Mouse (Mus musculus): ENCODE data around the gene Osbpl6. TPM values are rescaled to one million over a fixed set of nuclear protein-coding genes. Genes with fewer than 3 reads are reported as not detected.

Gene Osbpl6
- total and polyA plus RNA-seq, 2 experiments from 2014 or later = 30.9 to 37.8 TPM

DNA sequence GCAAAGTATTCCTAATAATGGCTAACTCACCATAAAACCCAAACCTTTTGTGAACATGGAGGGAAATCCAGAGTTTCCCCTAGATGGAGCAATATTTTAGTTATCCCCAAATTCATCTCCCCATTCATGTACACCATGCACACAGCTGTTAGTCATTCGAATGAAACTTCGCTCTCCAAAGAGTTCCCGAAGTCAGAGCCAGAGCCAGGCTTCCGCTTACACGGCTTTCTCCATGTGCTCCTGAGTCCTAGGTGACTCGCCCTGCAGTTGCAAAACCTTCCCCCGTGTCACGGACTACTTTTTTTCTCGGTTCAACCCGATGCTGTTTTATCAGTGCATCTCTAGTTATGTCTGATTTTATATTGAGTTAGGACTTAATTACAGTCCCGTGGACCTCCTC, 191.2 kb downstream of the Osbpl6 start:
- no peak for ATAC-seq
- Histone ChIP-seq H3K27ac (no peak overlapping the region), H3K4me2 (ENCODE audit: low read depth, low read length) (no peak overlapping the region), H3K9me3 (ENCODE audit: low read length) (no peaks in the 10 kb centered on the region), H3K36me3 (ENCODE audit: insufficient read depth, low read length) (peaks cover 23% of the 10 kb centered on the region), H3K4me3 (ENCODE audit: low read length) (no peak overlapping the region), H3K4me1 (ENCODE audit: insufficient read depth, low read length) (no peaks in the 10 kb centered on the region), H3K27me3 (ENCODE audit: insufficient read depth, low read length) (no peaks in the 10 kb centered on the region), H3K9ac (replicated peaks; ENCODE audit: low read length) (no peak overlapping the region)
- WGBS = 87% methylated on average over 11 of the region's 11 CpGs
- TF ChIP-seq CTCF (IDR thresholded peaks at IDR 0.05; ENCODE audit: low read depth) = no peak
- no peak for DNase-seq (ENCODE audit: low spot score)

DNA sequence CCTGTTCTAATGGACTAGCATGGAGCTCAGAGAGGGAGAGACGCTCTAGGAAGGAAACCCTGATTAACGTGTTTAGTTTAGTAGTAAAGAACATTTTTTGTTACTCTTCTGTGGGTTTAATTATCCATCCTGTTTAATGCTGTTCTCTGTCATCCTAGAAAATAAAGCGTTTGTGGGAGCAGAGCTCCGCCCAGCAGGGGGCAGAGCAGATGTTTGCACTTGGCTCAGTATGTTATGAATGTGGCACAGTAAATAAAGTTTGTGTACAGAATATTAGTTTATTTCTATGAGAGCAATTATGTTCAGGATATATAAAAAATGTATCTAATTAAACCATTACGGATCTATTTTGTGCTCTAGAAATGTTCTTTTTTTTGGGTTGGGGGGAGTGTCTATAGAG, 192.9 kb downstream of the Osbpl6 start:
- WGBS = 68% methylated on average over 5 of the region's 5 CpGs
- ATAC-seq (no peak), DNase-seq (ENCODE audit: low spot score) (no peak)
- Histone ChIP-seq H3K4me3 (ENCODE audit: low read length) (no peak overlapping the region), H3K36me3 (ENCODE audit: insufficient read depth, low read length) (peaks cover 11% of the 10 kb centered on the region), H3K4me2 (ENCODE audit: low read depth, low read length) (no peak overlapping the region), H3K27ac (no peak overlapping the region), H3K4me1 (ENCODE audit: insufficient read depth, low read length) (no peaks in the 10 kb centered on the region), H3K27me3 (ENCODE audit: insufficient read depth, low read length) (no peaks in the 10 kb centered on the region), H3K9ac (replicated peaks; ENCODE audit: low read length) (no peak overlapping the region), H3K9me3 (ENCODE audit: low read length) (no peaks in the 10 kb centered on the region)
- TF ChIP-seq CTCF (IDR thresholded peaks at IDR 0.05; ENCODE audit: low read depth) = peak; percentile 24

DNA sequence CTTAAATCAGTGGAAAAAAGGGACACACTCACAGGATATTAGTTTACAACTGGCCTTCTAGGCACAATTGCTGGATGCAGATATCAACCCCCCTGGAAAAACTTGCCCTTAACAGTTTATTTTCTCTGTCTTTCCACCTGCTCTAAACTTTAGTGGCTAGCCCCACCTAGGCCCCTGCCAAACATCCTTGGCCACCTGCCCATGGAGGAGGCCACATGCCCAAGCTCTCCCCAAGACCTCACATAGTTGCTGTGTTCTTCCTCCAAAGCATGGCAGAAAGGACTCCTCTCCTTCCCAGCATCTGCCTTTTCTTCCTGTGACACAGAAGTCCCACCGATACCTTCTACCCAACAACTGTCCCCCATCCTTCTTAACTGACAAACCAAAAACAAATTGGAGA, 195.9 kb downstream of the Osbpl6 start:
- no peak overlapping the region for H3K27ac ChIP-seq
- H3K9ac ChIP-seq (replicated peaks; ENCODE audit: low read length) = no peak overlapping the region
- DNase-seq (ENCODE audit: low spot score) (no peak), ATAC-seq (no peak)
- 95% methylated on average over 1 of the region's 1 CpGs for WGBS
- no peak for TF ChIP-seq CTCF (IDR thresholded peaks at IDR 0.05; ENCODE audit: low read depth)
- H3K27me3 ChIP-seq (ENCODE audit: insufficient read depth, low read length) = no peaks in the 10 kb centered on the region
- no peak overlapping the region for H3K4me3 ChIP-seq (ENCODE audit: low read length)
- H3K4me1 ChIP-seq (ENCODE audit: insufficient read depth, low read length) = no peaks in the 10 kb centered on the region
- no peaks in the 10 kb centered on the region for H3K9me3 ChIP-seq (ENCODE audit: low read length)
- H3K36me3 ChIP-seq (ENCODE audit: insufficient read depth, low read length) = no peaks in the 10 kb centered on the region
- no peak overlapping the region for H3K4me2 ChIP-seq (ENCODE audit: low read depth, low read length)

DNA sequence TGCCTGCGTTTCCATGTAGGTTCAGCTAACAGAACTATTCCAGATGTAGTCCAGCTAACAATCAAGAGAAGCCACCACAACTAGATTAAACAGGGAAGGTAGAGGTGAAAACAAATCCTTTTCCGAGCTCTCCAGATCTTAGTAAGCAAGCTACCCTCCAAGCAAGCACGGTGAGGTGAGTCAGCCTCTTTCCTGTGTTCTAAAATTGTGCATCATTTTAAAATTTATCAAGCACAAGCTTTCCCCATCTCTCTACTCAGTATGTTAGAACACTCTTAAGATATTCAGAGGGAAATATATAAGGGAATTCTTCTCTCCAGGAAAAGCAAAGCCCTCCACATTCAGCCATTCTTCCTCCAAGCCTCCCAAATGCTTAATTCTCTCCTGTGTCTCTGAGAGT, 200.4 kb downstream of the Osbpl6 start:
- Histone ChIP-seq H3K4me1 (ENCODE audit: insufficient read depth, low read length) (no peaks in the 10 kb centered on the region), H3K36me3 (ENCODE audit: insufficient read depth, low read length) (no peaks in the 10 kb centered on the region), H3K9ac (replicated peaks; ENCODE audit: low read length) (no peak overlapping the region), H3K27me3 (ENCODE audit: insufficient read depth, low read length) (no peaks in the 10 kb centered on the region), H3K9me3 (ENCODE audit: low read length) (no peaks in the 10 kb centered on the region), H3K4me3 (ENCODE audit: low read length) (no peak overlapping the region), H3K27ac (no peak overlapping the region), H3K4me2 (ENCODE audit: low read depth, low read length) (no peak overlapping the region)
- WGBS = 93% methylated on average over 3 of the region's 3 CpGs
- no peak for TF ChIP-seq CTCF (IDR thresholded peaks at IDR 0.05; ENCODE audit: low read depth)
- ATAC-seq = no peak
- DNase-seq (ENCODE audit: low spot score) = no peak

DNA sequence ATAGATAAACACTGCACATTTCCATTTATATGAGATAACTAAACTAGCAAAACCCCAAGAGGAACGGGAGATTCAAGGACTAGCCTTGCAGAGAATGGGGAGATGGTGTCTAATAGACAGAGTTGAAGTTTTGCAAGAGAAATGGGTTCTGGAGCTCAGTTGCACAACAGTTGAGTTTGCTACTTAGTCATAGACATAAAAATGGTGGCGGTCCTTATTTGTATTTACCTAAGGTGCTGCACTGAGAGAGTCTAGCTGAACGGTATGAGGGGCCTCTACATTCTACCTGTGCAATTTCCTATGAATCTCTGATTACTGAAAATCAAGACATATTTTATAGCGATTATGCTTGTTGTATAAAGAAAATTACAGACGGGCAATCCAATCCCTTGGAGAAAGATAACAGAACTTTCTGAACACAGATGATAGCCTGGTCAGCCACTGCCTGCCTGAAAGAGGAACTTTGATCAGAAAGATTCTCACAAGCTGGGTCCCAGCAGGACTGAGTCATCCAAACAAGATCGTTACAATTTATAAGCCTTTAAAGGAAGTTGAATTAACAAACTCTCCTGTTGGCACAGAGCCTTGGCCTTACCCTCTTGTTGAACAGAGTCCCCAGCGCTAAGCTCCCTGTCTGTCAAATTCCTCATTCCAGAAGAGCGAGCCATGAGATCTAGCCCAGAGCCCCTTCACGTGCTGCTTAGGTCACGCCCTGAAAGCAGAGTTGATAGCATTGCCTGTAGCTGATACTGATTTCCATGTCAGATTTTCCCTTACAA, 204.2 kb downstream of the Osbpl6 start:
- H3K36me3 ChIP-seq (ENCODE audit: insufficient read depth, low read length) = no peaks in the 10 kb centered on the region
- DNase-seq (ENCODE audit: low spot score) = no peak
- 79% methylated on average over 10 of the region's 10 CpGs for WGBS

DNA sequence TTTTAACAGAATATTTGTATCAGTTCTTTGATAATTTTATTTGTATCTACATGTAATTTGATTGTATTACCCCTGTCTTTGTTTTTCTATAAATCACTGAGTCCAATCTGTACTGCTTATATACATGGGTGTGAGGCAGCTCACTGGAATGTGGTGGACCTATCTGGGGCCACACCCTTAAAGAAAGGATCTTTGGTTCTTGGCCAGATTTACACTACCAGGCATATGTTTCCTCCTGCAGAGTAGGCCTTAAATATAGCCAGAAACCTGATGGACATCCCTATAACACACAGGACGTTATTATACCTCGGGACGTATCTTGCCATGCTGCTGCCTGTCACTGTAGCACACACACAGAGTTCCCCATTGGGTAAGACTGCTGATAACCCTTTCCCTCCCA, 205.7 kb downstream of the Osbpl6 start:
- Histone ChIP-seq H3K9me3 (ENCODE audit: low read length) (no peaks in the 10 kb centered on the region), H3K27me3 (ENCODE audit: insufficient read depth, low read length) (no peaks in the 10 kb centered on the region), H3K4me3 (ENCODE audit: low read length) (no peak overlapping the region), H3K4me1 (ENCODE audit: insufficient read depth, low read length) (no peaks in the 10 kb centered on the region), H3K27ac (no peak overlapping the region), H3K4me2 (ENCODE audit: low read depth, low read length) (no peak overlapping the region), H3K36me3 (ENCODE audit: insufficient read depth, low read length) (no peaks in the 10 kb centered on the region), H3K9ac (replicated peaks; ENCODE audit: low read length) (no peak overlapping the region)
- no peak for DNase-seq (ENCODE audit: low spot score)
- TF ChIP-seq CTCF (IDR thresholded peaks at IDR 0.05; ENCODE audit: low read depth) = no peak
- ATAC-seq = no peak
- 79% methylated on average over 3 of the region's 3 CpGs for WGBS

More for the DNA sequence above, 204.2 kb downstream of the Osbpl6 start:
- no peak for TF ChIP-seq CTCF (IDR thresholded peaks at IDR 0.05; ENCODE audit: low read depth)
- Histone ChIP-seq H3K27me3 (ENCODE audit: insufficient read depth, low read length) (no peaks in the 10 kb centered on the region), H3K27ac (no peak overlapping the region), H3K4me2 (ENCODE audit: low read depth, low read length) (no peak overlapping the region), H3K9me3 (ENCODE audit: low read length) (no peaks in the 10 kb centered on the region), H3K4me1 (ENCODE audit: insufficient read depth, low read length) (no peaks in the 10 kb centered on the region), H3K9ac (replicated peaks; ENCODE audit: low read length) (no peak overlapping the region), H3K4me3 (ENCODE audit: low read length) (no peak overlapping the region)
- no peak for ATAC-seq

DNA sequence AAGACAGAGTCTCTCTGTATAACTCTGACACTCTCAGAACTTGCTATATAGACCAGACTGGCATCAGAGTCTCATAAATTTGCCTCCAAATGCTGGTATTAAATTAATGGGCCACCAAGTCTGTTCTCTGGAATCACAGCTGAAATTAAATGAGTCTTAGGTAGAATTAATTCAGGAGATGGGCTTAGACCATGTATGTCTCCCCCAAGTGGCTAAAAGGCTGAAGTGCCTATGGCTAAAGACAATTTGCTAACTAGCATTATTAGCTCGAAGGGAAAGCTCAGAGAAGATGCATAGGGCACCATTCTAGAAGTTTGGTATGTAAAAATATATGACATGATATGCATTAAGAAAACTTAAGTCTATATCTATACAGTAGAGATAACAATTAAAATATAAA, 211.8 kb downstream of the Osbpl6 start:
- no peak overlapping the region for H3K4me3 ChIP-seq (ENCODE audit: low read length)
- ATAC-seq (peak; percentile 56; the same call in 1 of the 2 replicates), DNase-seq (ENCODE audit: low spot score) (peak; percentile 88)
- no peaks in the 10 kb centered on the region for H3K9me3 ChIP-seq (ENCODE audit: low read length)
- no peaks in the 10 kb centered on the region for H3K4me1 ChIP-seq (ENCODE audit: insufficient read depth, low read length)
- H3K4me2 ChIP-seq (ENCODE audit: low read depth, low read length) = no peak overlapping the region
- no peak overlapping the region for H3K27ac ChIP-seq
- peak; percentile 85 for TF ChIP-seq CTCF (IDR thresholded peaks at IDR 0.05; ENCODE audit: low read depth)
- H3K36me3 ChIP-seq (ENCODE audit: insufficient read depth, low read length) = no peaks in the 10 kb centered on the region
- no peaks in the 10 kb centered on the region for H3K27me3 ChIP-seq (ENCODE audit: insufficient read depth, low read length)
- no peak overlapping the region for H3K9ac ChIP-seq (replicated peaks; ENCODE audit: low read length)
- WGBS = 27% methylated on average over 1 of the region's 1 CpGs
